Mouse (Mus musculus): ENCODE data around the gene Itfg2.

Itfg2 gene

GRCm38 (mm10) chr6:128424269-128425019 lies at the start of gene Itfg2:
Gene Itfg2 (minus strand): TSS chr6:128424931.
- peak; percentile 96 for DNase-seq

- no peak for DNase-seq
These were observed 49.4 kb upstream of the Itfg2 start for GRCm38 (mm10) chr6:128474112-128474511.

- peak; percentile 75 for DNase-seq
These were observed 44.7 kb upstream of the Itfg2 start for GRCm38 (mm10) chr6:128469451-128469850.

- peak; percentile 63 for DNase-seq
These were observed 42.6 kb upstream of the Itfg2 start for GRCm38 (mm10) chr6:128467298-128467697.

- DNase-seq, result no peak
These were observed 41.8 kb upstream of the Itfg2 start for GRCm38 (mm10) chr6:128466563-128466962.

- DNase-seq, result no peak
These were observed 41.3 kb upstream of the Itfg2 start for GRCm38 (mm10) chr6:128466043-128466442.

- no peak for DNase-seq
These were observed 40.3 kb upstream of the Itfg2 start for GRCm38 (mm10) chr6:128464996-128465395.

- no peak for DNase-seq
These were observed 36.9 kb upstream of the Itfg2 start for GRCm38 (mm10) chr6:128461606-128462005.

GRCm38 (mm10) chr6:128460729-128461503 lies 36.2 kb upstream of the Itfg2 start:
- no peak for DNase-seq

GRCm38 (mm10) chr6:128460321-128460720 lies 35.6 kb upstream of the Itfg2 start:
- no peak for DNase-seq

- DNase-seq, result no peak
These were observed 32.5 kb upstream of the Itfg2 start for GRCm38 (mm10) chr6:128457186-128457585.

GRCm38 (mm10) chr6:128455835-128456605 lies 31.3 kb upstream of the Itfg2 start:
- no peak for DNase-seq

- DNase-seq, result no peak
These were observed 22.3 kb upstream of the Itfg2 start for GRCm38 (mm10) chr6:128447063-128447462.

- DNase-seq, result peak; percentile 41
These were observed 21.2 kb upstream of the Itfg2 start for GRCm38 (mm10) chr6:128445761-128446535.

- DNase-seq, result no peak
These were observed 15.5 kb upstream of the Itfg2 start for GRCm38 (mm10) chr6:128440238-128440637.

- DNase-seq, result peak; percentile 34
These were observed 14.2 kb upstream of the Itfg2 start for GRCm38 (mm10) chr6:128438871-128439341.

GRCm38 (mm10) chr6:128438317-128438870 lies 13.7 kb upstream of the Itfg2 start, which contains the start of gene Fkbp4:
Gene Fkbp4 (minus strand): TSS chr6:128438677.
- DNase-seq, result peak; percentile 95

- DNase-seq, result peak; percentile 81
These were observed 13.1 kb upstream of the Itfg2 start for GRCm38 (mm10) chr6:128437731-128438316.

GRCm38 (mm10) chr6:128437288-128437687 lies 12.6 kb upstream of the Itfg2 start:
- DNase-seq, result no peak

- DNase-seq, result no peak
These were observed 11.8 kb upstream of the Itfg2 start for GRCm38 (mm10) chr6:128436356-128437005.

GRCm38 (mm10) chr6:128435474-128435873 lies 10.7 kb upstream of the Itfg2 start:
- no peak for DNase-seq
